Mouse (Mus musculus): Measurements from ENCODE around the gene Gm20792. TPM values are rescaled to one million over a fixed set of nuclear protein-coding genes. Genes with fewer than 3 reads are reported as not detected.

Gene Gm20792
- polyA plus RNA-seq (2012; rRNA removed): not detected in 2 replicates

DNA sequence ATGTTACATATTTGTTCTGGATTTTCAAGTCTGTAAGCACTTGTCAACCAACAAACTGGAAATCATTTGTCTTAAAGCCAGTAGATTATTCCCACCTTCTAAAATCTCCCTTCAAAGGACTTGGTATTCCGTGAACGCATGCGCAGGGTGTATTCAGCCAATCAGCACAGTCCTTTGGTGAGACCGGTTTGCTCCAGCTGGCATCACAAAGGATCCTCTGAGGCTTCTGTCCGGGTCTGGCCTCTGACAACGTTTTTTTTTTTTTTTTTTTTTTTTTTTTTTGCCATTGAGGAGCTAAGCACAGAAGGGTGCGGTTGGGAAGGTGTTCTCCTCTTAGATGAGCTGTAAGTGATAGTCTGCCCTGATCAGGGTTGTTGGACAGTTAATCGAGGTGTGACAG lies at the start of gene Gm20792:
TSS of gene Gm20792 (plus strand) at position 301 of the 400 bp plus-strand sequence.

All from central nervous system, embryonic 11.5 days (tissue).